Mouse (Mus musculus) cerebellum, adult (tissue): Measurements from ENCODE around the gene Irx5.

ENCODE experiments used
- ATAC-seq: cut with Nextera tagmentation; 2 replicates; pipeline ENCODE4 v1.9.2; 2017; ENCODE audit warnings: mild to moderate bottlenecking, moderate library complexity, mixed read lengths; ENCODE audit not compliant: insufficient number of reproducible peaks, low FRiP score, low TSS enrichment

The Irx5 gene

DNA sequence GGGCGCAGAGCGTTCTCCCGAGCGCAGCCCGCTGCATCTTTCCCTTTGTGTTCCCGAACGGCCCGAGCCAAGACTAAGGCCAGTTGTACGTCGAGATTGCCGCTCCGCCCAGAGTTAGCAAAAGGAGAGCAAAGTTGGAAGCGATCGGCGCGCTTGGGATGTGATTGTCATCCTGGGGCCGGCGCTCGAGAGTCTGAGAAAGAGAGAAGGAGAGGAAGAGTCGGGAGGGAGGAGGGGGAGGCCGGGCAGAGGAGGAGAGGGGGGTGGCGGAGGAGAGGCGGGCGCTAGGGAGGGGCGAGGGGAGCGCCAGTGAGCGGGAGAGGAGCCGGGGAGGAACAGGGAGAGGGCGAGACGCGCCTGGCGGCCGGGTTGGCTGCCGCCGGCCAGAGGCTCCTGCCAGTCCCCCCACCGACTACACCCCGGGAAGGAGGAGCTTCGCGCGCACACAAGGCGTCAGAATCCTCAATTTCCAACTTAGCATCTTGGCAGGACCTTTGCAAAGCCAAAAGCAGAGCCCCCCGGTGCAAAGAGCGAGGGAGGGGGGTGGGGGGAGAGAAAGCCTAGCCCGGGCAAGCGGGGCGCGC is at the start of gene Irx5:
Gene Irx5, plus strand, starts transcription at position 228 of the 584 bp plus-strand sequence.
- no peak for ATAC-seq

DNA sequence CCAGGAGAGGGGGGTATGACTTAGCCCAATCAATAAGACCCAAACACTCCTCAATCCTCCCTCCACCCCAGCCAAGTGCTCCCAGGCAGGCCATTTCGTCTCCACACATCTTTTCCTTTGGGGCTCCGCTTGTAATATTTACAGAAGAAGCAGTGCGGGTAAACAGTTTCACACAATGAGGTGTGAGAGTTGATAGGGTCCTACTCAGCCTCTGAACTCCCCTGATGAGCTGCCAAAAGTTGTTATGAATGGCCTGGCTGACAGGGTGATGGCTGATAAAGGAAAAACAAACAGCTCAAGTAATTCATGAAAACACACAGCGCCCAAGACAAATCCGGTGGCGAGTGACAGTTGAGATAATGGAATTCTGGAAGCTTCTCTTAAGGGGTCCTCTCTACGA is 45.2 kb upstream of the Irx5 start:
- no peak for ATAC-seq

DNA sequence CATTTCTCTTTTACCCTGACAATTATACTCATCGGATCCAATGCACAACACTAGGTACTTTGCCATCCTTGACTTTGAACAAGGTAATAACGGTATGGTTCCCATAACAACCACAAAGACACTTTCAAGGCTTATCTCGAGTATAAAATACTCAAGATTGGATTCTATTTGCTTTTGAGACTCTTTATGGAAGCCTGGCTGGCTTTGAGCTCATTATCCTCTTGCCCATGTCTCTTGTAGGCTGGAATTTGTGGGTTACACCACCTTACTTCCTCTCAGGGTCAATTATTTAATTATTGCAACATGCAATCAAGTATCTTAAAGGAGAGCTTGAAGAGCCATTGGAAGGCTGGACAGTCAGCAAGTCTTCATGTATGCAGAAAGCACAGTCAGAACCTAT is 43.7 kb upstream of the Irx5 start:
- no peak for ATAC-seq

DNA sequence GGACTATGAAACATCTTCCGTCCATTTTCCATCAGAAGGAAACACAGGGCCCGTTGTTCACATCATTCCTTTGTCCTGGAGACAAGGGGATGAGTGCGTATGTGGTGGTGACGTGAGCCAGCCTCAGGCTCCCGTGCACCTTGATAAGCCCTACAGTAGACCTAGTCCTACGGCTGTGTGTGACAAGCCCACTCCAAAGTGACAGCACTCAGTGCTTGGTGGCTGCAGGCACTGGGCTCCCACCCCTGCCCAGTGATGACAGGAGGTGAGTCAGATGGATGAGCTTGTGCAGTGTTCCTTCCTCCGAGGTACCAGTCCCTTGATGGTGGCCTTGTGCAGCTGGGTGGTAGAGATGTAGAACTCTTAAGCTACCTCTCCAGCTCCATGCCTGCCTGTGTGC is 33.7 kb upstream of the Irx5 start:
- ATAC-seq = no peak

DNA sequence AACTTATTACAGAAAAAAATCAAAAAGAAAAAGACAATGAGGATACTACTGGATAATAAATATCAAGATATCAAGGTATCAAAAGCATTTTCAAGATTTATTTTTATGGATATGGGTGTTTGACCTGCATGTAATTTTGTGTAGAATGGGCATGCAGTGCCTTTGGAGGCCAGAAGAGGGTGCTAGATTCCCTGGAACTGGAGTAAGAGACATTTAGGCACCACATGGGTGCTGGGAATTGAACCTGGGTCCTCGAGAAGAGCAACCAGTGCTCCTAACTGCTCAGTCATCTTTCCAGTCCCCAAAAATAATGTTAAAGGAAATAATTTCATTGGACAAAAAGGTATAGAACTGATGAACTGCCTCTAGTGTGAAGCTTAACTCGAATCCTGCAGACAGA is 30.2 kb upstream of the Irx5 start:
- ATAC-seq = no peak

DNA sequence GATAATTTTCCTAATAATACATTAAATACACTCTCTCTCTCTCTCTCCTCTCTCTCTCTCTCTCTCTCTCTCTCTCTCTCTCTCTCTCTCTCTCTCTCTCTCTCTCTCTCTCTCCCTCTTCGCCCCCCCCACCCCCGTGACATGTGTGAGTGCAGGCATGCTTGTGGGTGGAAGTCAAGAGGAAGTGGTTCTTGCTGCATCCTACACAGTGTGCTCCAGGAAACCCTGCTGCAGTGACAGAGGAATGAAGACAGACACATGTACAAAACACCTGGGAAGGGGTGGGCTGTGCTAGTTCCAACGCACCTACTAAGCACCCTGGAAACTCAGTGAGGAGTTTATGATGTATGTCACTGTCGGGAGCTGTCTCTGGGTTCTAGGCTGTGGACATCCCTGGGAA is 28.2 kb upstream of the Irx5 start:
- no peak for ATAC-seq

DNA sequence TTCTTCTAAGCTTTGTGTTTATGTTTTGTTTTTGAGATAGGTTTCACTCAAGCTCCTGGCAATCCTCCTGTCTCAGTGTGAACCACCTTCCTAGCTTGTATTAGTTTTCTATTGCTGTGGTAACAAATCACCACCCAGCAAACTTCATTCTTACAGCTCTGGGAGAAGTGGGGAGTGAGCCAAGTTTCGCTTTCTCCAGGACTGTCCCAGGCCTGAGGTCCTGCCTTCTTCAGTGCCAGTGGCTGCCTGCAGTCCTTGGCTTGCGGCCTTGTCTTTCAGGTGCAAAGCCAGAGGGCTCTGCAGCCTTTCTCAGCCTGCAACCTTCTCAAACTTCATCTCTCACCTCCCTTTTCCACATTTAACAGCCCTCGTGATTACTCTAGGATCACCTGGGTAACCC is 25.6 kb upstream of the Irx5 start:
- ATAC-seq = no peak

DNA sequence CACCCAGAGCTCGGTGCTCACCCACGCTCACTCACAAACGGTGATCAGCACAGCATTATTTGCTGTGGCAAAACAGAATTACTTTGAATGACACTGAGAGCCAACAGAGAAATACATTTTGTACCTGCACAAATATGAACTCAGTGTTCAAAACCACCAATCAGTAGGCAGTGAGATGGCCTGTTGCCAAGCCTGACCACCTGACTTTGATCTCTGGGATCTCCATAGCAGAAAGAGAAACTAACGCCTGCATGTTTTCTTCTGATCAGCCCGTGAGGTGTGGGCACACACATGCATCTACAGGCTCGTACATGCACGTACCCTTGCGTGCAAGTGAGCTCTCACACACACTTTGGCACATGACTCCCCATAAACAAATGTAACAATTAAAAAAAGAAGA is 24.0 kb upstream of the Irx5 start:
- no peak for ATAC-seq

DNA sequence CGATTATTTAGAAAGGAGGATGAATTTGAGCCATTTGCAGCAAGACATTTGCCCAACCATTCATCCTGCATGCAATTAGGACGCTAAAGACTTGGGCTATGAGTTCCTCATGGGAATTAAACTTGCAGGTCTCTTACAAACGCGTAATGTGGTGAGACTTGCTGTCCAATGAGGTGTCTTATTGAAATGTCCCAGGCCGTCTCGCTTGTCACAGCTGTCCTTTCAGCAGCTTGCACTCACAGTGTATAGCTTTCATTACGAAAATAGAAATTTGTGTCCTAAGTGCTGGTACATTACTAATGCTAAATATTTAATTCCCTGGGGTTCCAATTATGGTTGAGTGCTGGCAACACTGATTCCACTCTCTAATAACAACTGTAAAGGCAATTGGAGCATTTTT is 22.3 kb upstream of the Irx5 start:
- no peak for ATAC-seq

DNA sequence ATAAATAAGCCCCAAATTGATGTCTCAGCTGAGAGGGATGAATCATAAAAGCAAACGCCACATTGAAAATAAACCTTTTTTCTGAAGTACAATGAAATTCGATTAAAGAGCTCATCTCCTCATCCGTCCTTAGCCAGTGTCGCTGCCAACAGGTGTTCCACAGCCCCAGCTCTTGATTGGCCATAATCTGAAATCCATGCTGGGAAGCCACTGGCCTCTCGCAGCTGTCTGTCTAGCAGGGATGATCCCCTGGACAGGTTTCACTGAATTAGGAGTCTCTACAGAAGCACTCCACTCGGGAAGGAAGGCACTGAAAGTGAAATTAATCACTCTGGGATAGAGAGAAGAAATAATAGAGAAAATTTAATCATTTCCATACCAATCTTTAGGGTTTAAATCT is 21.4 kb upstream of the Irx5 start:
- no peak for ATAC-seq

DNA sequence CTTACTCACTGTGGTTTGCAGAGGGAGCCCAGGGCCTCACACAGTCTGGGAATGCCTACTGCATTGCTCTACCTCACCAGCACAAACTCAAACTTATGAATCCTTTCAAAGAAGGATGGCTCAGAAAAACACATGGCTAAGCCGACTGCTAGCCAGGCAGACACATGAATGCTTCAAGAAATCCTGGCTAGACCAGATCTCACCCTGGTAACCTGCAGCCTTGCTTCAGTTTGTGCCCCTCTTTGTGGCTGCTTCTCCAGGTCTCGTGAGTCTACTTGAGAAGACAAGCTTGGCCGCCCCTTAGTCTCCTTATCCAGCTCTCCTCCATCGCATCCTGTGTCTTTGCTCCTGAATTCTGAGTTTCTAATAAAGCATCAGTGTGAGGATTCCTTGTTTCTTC is 13.9 kb upstream of the Irx5 start:
- no peak for ATAC-seq

DNA sequence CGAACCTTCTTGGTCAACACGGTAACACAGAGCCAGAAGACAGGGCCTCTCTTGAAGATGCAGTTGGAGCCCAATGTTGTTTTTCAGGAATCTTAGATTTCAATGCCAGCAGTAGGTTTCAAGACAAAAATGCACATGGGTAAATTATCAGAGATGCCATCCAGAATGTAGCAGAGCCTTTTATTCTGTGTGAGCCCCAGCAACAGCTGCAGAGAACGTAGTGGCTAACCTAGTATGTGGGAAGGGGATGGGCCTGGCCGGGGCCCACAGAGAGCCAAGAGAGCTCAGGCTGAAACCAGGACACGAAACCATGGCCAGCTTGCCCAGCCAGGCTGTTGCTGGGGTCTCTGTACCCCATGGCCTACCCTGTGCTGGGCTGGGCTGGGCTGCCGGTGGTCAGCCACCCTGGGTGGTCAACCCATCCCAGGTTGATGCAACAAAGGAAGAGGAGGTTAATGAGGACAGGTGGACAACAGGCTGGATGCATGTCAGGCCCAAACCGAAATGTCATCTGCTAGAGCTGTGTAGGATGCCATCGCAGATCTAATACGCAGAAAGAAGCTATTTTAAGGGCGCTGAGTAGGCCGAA is 7.4 kb upstream of the Irx5 start:
- ATAC-seq = no peak

DNA sequence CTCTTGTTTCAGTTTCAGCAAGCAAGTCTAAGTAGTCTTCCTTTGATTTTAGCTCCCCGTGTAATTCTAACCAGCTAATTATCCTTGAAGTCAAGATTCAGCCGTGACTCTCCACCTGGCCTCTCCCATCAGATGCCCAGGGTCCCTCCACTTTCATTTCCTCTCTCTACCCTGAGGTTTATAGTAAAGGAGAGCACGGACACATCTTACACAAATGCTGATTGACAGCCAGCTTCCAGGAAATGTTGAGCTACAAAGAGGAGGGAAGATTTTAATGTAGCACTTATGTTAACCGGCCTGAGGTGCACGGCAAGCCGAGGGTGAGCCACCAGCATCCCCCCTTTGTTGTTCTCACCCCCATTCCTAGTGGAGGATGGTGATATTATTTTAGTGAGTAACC is 4.0 kb upstream of the Irx5 start:
- ATAC-seq = no peak

DNA sequence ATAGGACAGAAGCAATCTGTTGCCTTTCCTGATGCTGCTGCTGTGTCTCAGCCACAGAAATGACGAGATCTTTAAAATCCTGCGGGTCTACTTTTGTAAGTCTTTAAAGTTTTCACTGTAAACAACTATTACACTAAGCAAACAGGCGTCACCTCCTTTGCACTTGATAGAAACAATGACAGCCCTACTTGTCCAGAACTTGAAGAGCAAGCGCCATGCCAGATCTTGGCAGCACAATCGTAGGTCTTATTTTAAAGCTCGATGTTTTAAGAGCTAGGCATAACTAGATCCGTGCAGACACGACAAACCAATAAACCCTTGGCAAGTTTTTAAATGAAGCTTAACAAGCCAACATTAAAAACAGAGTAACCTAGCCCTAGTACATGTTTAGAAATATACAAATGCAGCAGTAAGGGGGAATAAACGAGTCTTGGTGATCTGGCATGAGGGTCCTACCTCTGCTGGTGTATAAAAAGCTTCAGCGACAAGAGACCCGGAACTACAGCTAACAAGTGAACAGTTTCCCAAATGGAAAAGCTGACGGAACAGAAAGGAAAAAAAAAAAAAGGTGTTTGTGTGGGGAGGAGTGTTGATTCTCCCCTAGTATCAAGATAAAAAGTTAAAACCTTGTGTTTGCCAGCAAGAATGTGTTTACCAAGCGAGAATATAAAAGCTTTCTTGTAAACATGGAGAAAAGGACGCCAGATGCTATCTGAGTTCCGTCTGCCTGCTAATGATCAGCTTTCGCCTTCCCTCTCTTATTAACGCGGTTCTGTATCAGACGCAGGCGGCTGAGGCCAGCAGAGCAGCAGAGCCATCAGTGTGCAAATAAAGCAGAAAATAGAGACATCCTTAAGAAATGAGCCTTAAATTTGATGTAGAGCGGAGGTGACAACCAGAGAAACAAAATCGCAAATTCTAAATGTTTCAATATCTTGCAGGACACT is 2.6 kb upstream of the Irx5 start:
- ATAC-seq = no peak

DNA sequence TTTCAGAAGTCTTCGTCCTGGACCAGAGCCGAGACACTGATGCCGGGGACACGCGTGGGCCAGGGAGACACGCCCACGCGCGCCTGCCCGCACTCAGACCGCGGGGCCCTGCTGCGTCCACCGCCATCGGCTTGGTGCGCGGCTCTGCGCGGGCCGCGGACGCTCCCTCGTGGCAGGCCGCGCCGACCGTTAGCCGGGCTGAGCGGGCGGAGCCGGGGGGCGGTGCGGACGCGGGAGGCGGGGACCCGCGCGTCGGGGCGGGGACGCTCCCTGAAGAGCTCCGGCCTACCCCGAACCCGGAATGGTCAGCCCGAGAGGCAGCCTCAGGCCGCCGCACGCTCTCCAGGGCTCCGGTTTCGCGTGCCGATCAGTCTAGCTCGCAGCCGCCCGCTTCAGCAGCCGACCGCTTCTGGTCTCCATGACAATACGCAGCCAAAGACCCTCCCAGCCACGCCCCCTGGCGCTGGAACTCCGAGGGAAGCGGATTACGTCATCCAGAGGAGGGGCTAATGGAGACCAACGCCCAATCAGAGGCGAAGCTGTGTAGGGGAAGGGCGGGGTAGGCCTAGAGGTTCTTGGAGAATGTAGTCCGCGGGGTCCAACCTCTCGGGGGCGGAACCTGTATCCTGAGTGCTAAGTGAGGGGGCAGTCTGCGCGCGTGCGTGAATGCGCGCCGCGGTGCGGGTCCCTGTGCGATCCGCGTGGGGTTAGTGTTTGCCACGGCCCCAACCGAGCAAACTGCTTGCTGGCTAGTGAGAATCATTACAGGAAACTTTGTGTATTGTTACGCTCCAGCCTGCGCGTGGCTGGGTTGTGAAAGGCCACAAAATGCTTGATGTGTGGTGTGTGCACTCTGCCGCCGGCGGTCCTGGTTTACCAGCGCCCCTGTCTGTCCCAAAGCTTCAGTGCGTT is 1.5 kb upstream of the Irx5 start:
- ATAC-seq = peak; percentile 82

DNA sequence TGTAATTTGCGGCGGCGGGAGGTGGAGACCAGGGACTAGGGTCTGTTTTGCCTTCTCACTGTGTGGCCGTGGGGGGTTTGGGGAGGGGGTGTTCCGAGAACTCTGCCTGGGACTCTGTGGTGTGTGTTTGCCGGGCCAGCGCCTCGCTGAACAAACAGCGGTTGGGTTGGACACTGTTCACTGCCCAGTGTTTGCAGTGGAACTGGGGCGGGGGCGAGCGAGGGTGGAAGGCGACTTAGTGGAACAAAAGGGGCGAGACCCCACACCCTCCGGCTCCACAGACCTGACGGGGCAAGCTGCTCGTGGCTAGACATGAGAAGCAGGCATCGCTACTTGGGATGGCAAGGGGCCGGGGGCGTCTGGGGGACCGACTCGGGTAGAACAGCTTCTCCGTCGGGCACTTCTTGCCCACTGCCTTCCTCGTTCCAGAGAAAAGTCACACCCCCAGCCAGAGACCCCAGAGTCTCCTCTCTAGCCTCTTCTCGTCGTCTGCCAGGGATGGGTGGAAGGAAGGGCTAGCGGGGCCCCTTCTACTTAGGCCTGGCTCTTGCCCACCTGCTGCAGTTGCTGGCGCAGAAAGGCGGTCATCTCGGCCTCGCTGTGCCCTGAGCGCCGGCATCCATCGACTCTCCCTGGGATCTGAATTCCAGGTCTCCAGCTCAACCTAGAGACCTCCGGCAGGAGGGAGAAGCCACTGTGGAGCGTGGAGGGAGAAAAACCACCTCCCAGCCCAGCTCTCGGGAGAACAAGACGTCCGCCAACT is 631 bp upstream of the Irx5 start:
- ATAC-seq = no peak

DNA sequence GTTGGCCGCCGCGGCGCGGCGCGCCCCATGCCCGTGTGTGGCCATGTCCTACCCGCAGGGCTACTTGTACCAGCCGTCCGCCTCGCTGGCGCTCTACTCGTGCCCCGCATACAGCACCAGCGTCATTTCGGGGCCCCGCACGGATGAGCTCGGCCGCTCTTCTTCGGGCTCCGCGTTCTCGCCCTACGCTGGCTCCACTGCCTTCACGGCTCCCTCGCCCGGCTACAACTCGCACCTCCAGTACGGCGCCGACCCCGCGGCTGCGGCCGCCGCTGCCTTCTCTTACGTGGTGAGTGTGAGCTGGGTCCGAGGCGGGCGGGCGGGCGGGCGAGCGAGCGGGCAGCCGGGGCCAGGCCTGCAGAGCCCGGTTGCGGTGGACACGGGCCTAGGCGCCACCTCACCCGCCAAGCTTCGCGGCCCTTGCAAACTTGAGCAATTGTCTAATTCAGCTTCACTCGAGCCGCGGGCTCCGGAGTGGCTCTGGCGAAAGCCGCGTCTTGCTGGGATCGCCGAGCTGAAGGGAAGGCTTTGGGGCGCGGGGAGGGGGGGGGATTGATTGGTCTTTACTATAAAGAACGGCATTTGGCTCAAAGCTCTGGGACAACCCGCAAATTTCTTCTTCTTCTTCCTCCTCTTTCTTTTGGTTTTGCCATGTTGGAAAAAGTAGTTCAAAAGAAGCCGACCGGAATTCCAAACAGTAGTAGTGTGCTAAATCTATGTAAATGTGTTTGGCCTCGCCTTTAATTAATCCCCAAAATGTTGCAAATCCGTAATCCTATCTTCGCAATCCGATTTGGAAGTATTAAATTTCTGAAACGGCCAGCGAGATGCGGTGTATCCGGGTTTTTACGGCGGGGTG is 945 bp downstream of the Irx5 start:
- no peak for ATAC-seq

DNA sequence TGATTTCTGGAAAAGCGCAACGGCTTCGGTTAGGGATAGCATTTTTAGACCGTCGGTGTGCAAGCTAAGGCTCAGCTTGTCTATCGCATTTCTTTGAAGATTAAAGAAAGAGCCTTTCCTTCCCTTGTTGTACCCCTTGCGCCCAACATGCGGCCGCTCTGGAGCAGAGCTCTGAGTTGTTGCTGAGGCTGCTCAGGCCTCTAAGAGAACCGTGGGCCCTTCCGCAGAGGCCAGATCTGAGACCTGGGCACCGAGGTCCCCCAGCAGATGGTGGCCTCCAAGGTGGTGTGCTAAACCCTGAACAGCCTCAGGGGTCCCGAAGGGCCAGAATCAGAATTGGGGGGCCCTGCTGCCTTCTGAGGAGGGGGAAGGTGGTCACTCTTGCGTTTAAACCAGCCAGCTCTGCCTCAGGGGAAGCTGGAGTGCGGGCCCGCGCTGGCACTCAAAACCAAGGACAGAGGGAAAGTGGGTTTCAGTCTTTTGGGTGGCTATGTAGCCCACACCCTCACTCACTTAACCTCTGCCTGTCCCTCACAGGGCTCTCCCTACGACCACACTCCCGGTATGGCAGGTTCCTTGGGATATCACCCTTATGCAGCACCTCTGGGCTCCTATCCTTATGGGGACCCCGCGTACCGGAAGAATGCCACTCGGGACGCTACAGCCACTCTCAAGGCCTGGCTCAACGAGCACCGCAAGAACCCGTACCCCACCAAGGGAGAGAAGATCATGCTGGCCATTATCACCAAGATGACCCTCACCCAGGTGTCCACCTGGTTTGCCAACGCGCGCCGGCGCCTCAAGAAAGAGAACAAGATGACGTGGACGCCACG is 1.8 kb downstream of the Irx5 start:
- ATAC-seq = no peak
